Mouse (Mus musculus): ENCODE data around the gene Xpnpep1. TPM values are rescaled to one million over a fixed set of nuclear protein-coding genes. Genes with fewer than 3 reads are reported as not detected.

The Xpnpep1 gene
- 137 and 139 TPM in 2 replicates for polyA plus RNA-seq (2016; fragmentation: Nextera tagmentation; extraction: Ambion mirVana)

- H3K9ac ChIP-seq (replicated peaks) = no peak within 1 kb of the TSS; the same call in 1 of the 2 replicates
- ATAC-seq (ENCODE audit: low FRiP score, low read depth) = no peak
- H3K9me3 ChIP-seq = no peaks in the 10 kb centered on the region
- peak within 1 kb of the TSS; percentile 71 for H3K4me3 ChIP-seq
- no peak within 1 kb of the TSS for H3K27ac ChIP-seq (replicated peaks)
- peak within 1 kb of the TSS; percentile 75 for H3K4me2 ChIP-seq (replicated peaks)
- H3K4me1 ChIP-seq = peaks cover 15% of the 10 kb centered on the region
- H3K27me3 ChIP-seq = 0 out of 2 replicates have a peak, but pooled peaks cover 8% of the 10 kb centered on the region
- 87% methylated on average over 23 of the region's 23 CpGs for WGBS
- H3K36me3 ChIP-seq = no peaks in the 10 kb centered on the region
Measured at GRCm38 (mm10) chr19:53040164-53041132, at the start of gene Xpnpep1. Gene Xpnpep1 (minus strand): TSS chr19:53040214.

GRCm38 (mm10) chr19:53087268-53088143, 47.5 kb upstream of the Xpnpep1 start:
- H3K4me1 ChIP-seq = peaks cover 16% of the 10 kb centered on the region
- peak; percentile 69; the same call in 1 of the 2 replicates for ATAC-seq (ENCODE audit: low FRiP score, low read depth)
- H3K4me3 ChIP-seq = no peak overlapping the region
- H3K9ac ChIP-seq (replicated peaks) = 0 out of 2 replicates have a peak overlapping the region, but pooled peaks have one; percentile 37
- peak overlapping the region; percentile 24 for H3K4me2 ChIP-seq (replicated peaks)
- H3K36me3 ChIP-seq = no peaks in the 10 kb centered on the region
- H3K27ac ChIP-seq (replicated peaks) = 0 out of 2 replicates have a peak overlapping the region, but pooled peaks have one; percentile 20
- 35% methylated on average over 25 of the region's 25 CpGs for WGBS
- 0 out of 2 replicates have a peak, but pooled peaks cover 7% of the 10 kb centered on the region for H3K9me3 ChIP-seq
- no peaks in the 10 kb centered on the region for H3K27me3 ChIP-seq

DNA sequence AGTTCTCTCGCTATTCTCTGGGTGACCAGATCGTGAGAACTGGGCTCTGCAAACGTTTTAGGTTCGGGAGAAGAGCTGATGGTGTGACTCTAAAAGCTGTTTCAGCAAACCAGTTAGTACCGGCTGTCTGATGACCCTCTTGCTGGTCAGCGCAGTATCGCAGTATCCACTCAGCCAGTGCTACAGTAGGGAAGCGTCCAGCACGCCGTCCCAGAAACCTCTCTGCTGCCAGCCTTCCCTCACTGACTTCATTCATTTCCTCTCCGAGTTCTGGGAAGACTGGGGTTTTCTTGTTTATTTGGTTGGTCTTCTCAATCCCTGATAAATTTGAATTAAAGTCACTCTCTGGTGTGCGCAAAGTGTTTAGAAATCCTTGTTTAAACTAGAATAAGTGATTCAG, 46.8 kb upstream of the Xpnpep1 start:
- Histone ChIP-seq H3K36me3 (no peaks in the 10 kb centered on the region), H3K4me2 (replicated peaks) (peak overlapping the region; percentile 24; the same call in 1 of the 2 replicates), H3K27ac (replicated peaks) (peak overlapping the region; percentile 20; the same call in 1 of the 2 replicates), H3K27me3 (no peaks in the 10 kb centered on the region), H3K4me3 (no peak overlapping the region), H3K4me1 (peaks cover 16% of the 10 kb centered on the region), H3K9ac (replicated peaks) (0 out of 2 replicates have a peak overlapping the region, but pooled peaks have one; percentile 37), H3K9me3 (0 out of 2 replicates have a peak, but pooled peaks cover 4% of the 10 kb centered on the region)
- 54% methylated on average over 12 of the region's 12 CpGs for WGBS
- peak; percentile 44; the same call in 1 of the 2 replicates for ATAC-seq (ENCODE audit: low FRiP score, low read depth)

DNA sequence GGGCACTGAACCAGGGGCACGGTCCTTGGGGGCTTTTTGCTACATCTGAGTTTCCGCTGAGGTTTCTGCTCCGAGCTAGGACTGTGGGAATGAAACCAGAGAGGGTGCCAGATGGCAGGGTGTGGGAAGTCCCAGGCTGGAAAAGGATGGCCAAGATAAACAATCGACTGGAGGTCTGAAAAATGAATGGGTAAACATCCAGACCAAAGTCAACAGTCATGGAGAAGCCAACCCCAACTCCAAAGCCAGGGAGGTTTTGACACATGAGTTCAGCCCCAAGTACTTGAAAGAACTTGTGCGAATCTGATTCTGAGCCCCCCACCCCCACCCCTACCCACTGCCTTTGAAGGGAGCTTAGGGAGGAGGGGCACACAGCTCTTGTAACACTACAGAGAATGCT, 44.7 kb upstream of the Xpnpep1 start:
- H3K27me3 ChIP-seq = no peaks in the 10 kb centered on the region
- H3K36me3 ChIP-seq = no peaks in the 10 kb centered on the region
- H3K4me3 ChIP-seq = no peak overlapping the region
- H3K4me1 ChIP-seq = peaks cover 10% of the 10 kb centered on the region
- no peak overlapping the region for H3K9ac ChIP-seq (replicated peaks)
- WGBS = 70% methylated on average over 5 of the region's 5 CpGs
- no peak overlapping the region for H3K4me2 ChIP-seq (replicated peaks)
- 0 out of 2 replicates have a peak, but pooled peaks cover 4% of the 10 kb centered on the region for H3K9me3 ChIP-seq
- H3K27ac ChIP-seq (replicated peaks) = no peak overlapping the region
- ATAC-seq (ENCODE audit: low FRiP score, low read depth) = no peak

GRCm38 (mm10) chr19:53082862-53083261, 42.8 kb upstream of the Xpnpep1 start:
- H3K4me3 ChIP-seq = no peak overlapping the region
- peaks cover 10% of the 10 kb centered on the region for H3K4me1 ChIP-seq
- 92% methylated on average over 8 of the region's 8 CpGs for WGBS
- H3K27me3 ChIP-seq = no peaks in the 10 kb centered on the region
- H3K4me2 ChIP-seq (replicated peaks) = no peak overlapping the region
- ATAC-seq (ENCODE audit: low FRiP score, low read depth) = no peak
- H3K36me3 ChIP-seq = no peaks in the 10 kb centered on the region
- 0 out of 2 replicates have a peak, but pooled peaks cover 4% of the 10 kb centered on the region for H3K9me3 ChIP-seq
- no peak overlapping the region for H3K9ac ChIP-seq (replicated peaks)
- no peak overlapping the region for H3K27ac ChIP-seq (replicated peaks)

DNA sequence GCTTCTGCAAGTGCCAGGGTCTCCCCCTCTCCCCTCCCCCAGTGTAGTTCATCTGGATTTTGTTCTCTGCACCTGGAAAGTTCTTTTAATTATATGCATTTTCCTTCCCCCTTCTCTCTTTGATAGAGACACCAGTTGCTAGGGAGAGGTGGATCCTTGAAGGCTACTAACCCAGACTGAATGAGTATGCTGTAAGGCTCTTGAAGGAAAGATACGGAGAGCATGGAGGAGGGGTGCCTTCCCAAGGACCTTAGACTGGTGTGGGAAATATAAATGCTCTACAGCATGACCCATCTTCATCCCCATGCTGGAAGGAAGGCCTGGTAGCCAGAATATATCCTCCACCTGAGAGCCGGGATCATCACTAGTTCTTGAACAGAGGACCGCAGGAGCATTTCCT, 41.3 kb upstream of the Xpnpep1 start:
- Histone ChIP-seq H3K4me3 (no peak overlapping the region), H3K36me3 (no peaks in the 10 kb centered on the region), H3K9me3 (0 out of 2 replicates have a peak, but pooled peaks cover 4% of the 10 kb centered on the region), H3K27me3 (no peaks in the 10 kb centered on the region), H3K4me2 (replicated peaks) (no peak overlapping the region), H3K4me1 (no peaks in the 10 kb centered on the region), H3K27ac (replicated peaks) (no peak overlapping the region), H3K9ac (replicated peaks) (no peak overlapping the region)
- ATAC-seq (ENCODE audit: low FRiP score, low read depth) = no peak
- WGBS = 77% methylated on average over 3 of the region's 3 CpGs

GRCm38 (mm10) chr19:53080921-53081320, 40.9 kb upstream of the Xpnpep1 start:
- 37% methylated on average over 6 of the region's 6 CpGs for WGBS
- no peaks in the 10 kb centered on the region for H3K4me1 ChIP-seq
- no peak for ATAC-seq (ENCODE audit: low FRiP score, low read depth)
- H3K4me3 ChIP-seq = no peak overlapping the region
- H3K36me3 ChIP-seq = no peaks in the 10 kb centered on the region
- H3K27ac ChIP-seq (replicated peaks) = no peak overlapping the region
- no peak overlapping the region for H3K9ac ChIP-seq (replicated peaks)
- H3K9me3 ChIP-seq = 0 out of 2 replicates have a peak, but pooled peaks cover 4% of the 10 kb centered on the region
- no peak overlapping the region for H3K4me2 ChIP-seq (replicated peaks)
- no peaks in the 10 kb centered on the region for H3K27me3 ChIP-seq

DNA sequence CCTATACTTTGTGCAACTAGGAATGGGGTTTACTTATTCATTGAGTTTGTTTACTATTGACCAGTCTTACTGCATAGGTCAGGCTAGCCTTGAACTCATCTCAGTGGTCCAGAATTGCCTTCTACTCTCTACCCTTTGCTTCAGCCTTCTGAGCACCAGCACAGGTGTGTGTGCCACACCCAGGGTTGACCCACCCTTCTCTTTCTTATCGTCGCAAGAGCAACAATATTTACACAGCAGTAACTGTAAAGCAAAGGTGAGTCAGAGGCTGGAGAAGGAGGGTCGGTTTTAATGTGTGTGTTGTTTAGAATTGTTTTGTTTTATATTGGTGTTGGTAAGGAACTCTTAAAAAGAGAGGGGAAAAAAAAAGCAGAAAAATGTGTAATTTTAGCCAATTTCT, 40.5 kb upstream of the Xpnpep1 start:
- Histone ChIP-seq H3K4me3 (no peak overlapping the region), H3K27ac (replicated peaks) (no peak overlapping the region), H3K9ac (replicated peaks) (no peak overlapping the region), H3K36me3 (no peaks in the 10 kb centered on the region), H3K4me2 (replicated peaks) (no peak overlapping the region), H3K4me1 (no peaks in the 10 kb centered on the region), H3K27me3 (no peaks in the 10 kb centered on the region), H3K9me3 (0 out of 2 replicates have a peak, but pooled peaks cover 4% of the 10 kb centered on the region)
- 90% methylated on average over 3 of the region's 3 CpGs for WGBS
- ATAC-seq (ENCODE audit: low FRiP score, low read depth) = no peak

DNA sequence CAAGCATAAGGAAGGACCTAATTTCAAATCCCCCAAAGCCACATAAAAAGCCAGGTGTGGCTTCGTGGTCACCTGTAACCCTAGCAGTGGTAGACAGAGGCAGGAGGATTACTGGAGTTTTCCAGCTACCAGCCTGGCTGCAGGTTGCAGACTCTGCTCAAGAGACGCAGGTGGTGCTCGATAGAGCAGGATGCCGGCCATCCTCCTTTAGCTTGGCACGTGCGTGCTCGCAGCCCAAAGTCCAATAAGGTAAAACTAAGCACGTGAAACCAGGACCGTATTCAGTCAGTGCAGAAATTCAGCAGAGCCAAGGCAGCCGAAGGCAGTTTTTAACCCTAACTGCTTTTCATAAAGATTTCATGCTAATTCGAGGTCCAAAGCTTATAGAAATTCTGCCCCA, 40.0 kb upstream of the Xpnpep1 start:
- Histone ChIP-seq H3K4me2 (replicated peaks) (no peak overlapping the region), H3K4me1 (no peaks in the 10 kb centered on the region), H3K27ac (replicated peaks) (no peak overlapping the region), H3K9ac (replicated peaks) (no peak overlapping the region), H3K36me3 (no peaks in the 10 kb centered on the region), H3K27me3 (no peaks in the 10 kb centered on the region), H3K4me3 (no peak overlapping the region), H3K9me3 (0 out of 2 replicates have a peak, but pooled peaks cover 4% of the 10 kb centered on the region)
- no peak for ATAC-seq (ENCODE audit: low FRiP score, low read depth)
- WGBS = 91% methylated on average over 11 of the region's 11 CpGs

GRCm38 (mm10) chr19:53078271-53079085, 38.5 kb upstream of the Xpnpep1 start:
- no peak overlapping the region for H3K4me3 ChIP-seq
- no peak for ATAC-seq (ENCODE audit: low FRiP score, low read depth)
- no peak overlapping the region for H3K4me2 ChIP-seq (replicated peaks)
- no peaks in the 10 kb centered on the region for H3K9me3 ChIP-seq
- H3K9ac ChIP-seq (replicated peaks) = no peak overlapping the region
- H3K27me3 ChIP-seq = no peaks in the 10 kb centered on the region
- WGBS = 80% methylated on average over 9 of the region's 9 CpGs
- H3K36me3 ChIP-seq = no peaks in the 10 kb centered on the region
- no peak overlapping the region for H3K27ac ChIP-seq (replicated peaks)
- no peaks in the 10 kb centered on the region for H3K4me1 ChIP-seq

- no peak for ATAC-seq (ENCODE audit: low FRiP score, low read depth)
- Histone ChIP-seq H3K27me3 (no peaks in the 10 kb centered on the region), H3K9me3 (no peaks in the 10 kb centered on the region), H3K4me1 (no peaks in the 10 kb centered on the region), H3K9ac (replicated peaks) (no peak overlapping the region), H3K4me2 (replicated peaks) (no peak overlapping the region), H3K36me3 (no peaks in the 10 kb centered on the region), H3K27ac (replicated peaks) (no peak overlapping the region), H3K4me3 (no peak overlapping the region)
- WGBS = 94% methylated on average over 5 of the region's 5 CpGs
Measured at GRCm38 (mm10) chr19:53077278-53077677, 37.3 kb upstream of the Xpnpep1 start.
